Mouse (Mus musculus) cerebellum, adult 9-11 months (tissue): ENCODE results near the gene Itprid1.
A peak's percentile ranks its signal among the peaks of the same experiment; 100 is the strongest.

Experiments used
- DNase-seq: peaks from one replicate; pipeline ENCODE4 v3.0.0; 2022

Itprid1 gene

GRCm38 (mm10) chr6:55836650-55837320 is at the start of gene Itprid1:
Gene Itprid1 (plus strand): TSS chr6:55836895.
- no peak for DNase-seq

- no peak for DNase-seq
Measured at GRCm38 (mm10) chr6:55789557-55789956, 47.1 kb upstream of the Itprid1 start.

- no peak for DNase-seq
Measured at GRCm38 (mm10) chr6:55791852-55792496, 44.7 kb upstream of the Itprid1 start.

GRCm38 (mm10) chr6:55792536-55792935 is 44.2 kb upstream of the Itprid1 start:
- no peak for DNase-seq

- DNase-seq = no peak
Measured at GRCm38 (mm10) chr6:55802686-55803085, 34.0 kb upstream of the Itprid1 start.

GRCm38 (mm10) chr6:55803357-55803756 is 33.3 kb upstream of the Itprid1 start:
- DNase-seq = no peak

GRCm38 (mm10) chr6:55803991-55804680 is 32.6 kb upstream of the Itprid1 start:
- peak; percentile 17 for DNase-seq

GRCm38 (mm10) chr6:55804681-55805000 is 32.1 kb upstream of the Itprid1 start:
- no peak for DNase-seq

GRCm38 (mm10) chr6:55805291-55806137 is 31.2 kb upstream of the Itprid1 start:
- DNase-seq = no peak

- DNase-seq = no peak
Measured at GRCm38 (mm10) chr6:55806537-55806936, 30.2 kb upstream of the Itprid1 start.

- DNase-seq = no peak
Measured at GRCm38 (mm10) chr6:55808692-55809091, 28.0 kb upstream of the Itprid1 start.

- DNase-seq = no peak
Measured at GRCm38 (mm10) chr6:55811153-55811552, 25.5 kb upstream of the Itprid1 start.

- DNase-seq = no peak
Measured at GRCm38 (mm10) chr6:55812353-55812752, 24.3 kb upstream of the Itprid1 start.

- DNase-seq = no peak
Measured at GRCm38 (mm10) chr6:55814184-55814926, 22.3 kb upstream of the Itprid1 start.

- no peak for DNase-seq
Measured at GRCm38 (mm10) chr6:55816911-55817310, 19.8 kb upstream of the Itprid1 start.

GRCm38 (mm10) chr6:55829722-55830121 is 7.0 kb upstream of the Itprid1 start:
- no peak for DNase-seq

- no peak for DNase-seq
Measured at GRCm38 (mm10) chr6:55852589-55852988, 15.9 kb downstream of the Itprid1 start.

GRCm38 (mm10) chr6:55856085-55856484 is 19.4 kb downstream of the Itprid1 start:
- DNase-seq = no peak

GRCm38 (mm10) chr6:55865206-55865605 is 28.5 kb downstream of the Itprid1 start:
- no peak for DNase-seq

- DNase-seq = no peak
Measured at GRCm38 (mm10) chr6:55879356-55879960, 42.8 kb downstream of the Itprid1 start.

- DNase-seq = no peak
Measured at GRCm38 (mm10) chr6:55880886-55881285, 44.2 kb downstream of the Itprid1 start.

GRCm38 (mm10) chr6:55887598-55887997 is 50.9 kb downstream of the Itprid1 start:
- no peak for DNase-seq
